Comparison of ENCODE assay signal across 22 mouse cellular contexts in the genomic region with DNA sequence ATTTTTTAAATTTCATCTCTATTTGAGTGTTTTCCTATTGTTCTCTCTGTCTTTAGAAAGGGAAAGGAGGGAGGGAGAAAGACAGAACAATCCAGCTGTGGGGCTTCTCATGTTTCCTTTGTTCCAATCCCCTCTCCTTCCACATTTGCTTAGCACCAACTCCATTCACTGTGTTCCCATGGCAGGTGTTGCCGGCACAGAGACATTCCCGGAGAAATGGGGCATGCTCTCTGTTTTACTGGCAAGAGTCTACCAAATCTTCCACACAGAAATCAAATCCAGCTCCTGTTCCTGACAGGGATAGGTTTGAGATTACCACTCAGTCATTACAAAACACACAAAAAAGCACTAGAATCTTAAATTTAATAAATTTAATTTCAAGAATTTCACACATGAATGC.
"Had no signal": no experiment of that assay in that cellular context is flagged by ENCODE, and none has a peak within 500 bp of the region (broad histone marks: within the 10 kb centered on the region; RNA-seq: fewer than 3 reads in every experiment).

No protein-coding gene starts in this region.

- H3K9me3 ChIP-seq: liver, embryonic 13.5 days; liver, embryonic 15.5 days; lung, embryonic 15.5 days; midbrain, embryonic 13.5 days; neural tube, embryonic 13.5 days; neural tube, embryonic 15.5 days; stomach, embryonic 15.5 days had no signal

- DNase-seq: liver, embryonic 13.5 days; liver, postnatal 0 days; lung, adult 2 months; lung, postnatal 14 days; lung, postnatal 36 days; right cerebral cortex, adult 18-20 months; right cerebral cortex, postnatal 25 days; right cerebral cortex, postnatal 4 days; spleen, adult 18-20 months; thymus, adult 2 months; thymus, postnatal 25 days; thymus, postnatal 4 days had no signal

- H3K27me3 ChIP-seq: liver, embryonic 13.5 days; liver, embryonic 15.5 days; lung, embryonic 15.5 days; megakaryocyte, embryonic 14.5 days; midbrain, embryonic 13.5 days; neural tube, embryonic 13.5 days; neural tube, embryonic 15.5 days; stomach, embryonic 15.5 days had no signal

- ATAC-seq: liver, postnatal 0 days; lung, postnatal 0 days; midbrain, embryonic 13.5 days had no signal

- H3K4me1 ChIP-seq: liver, embryonic 13.5 days; liver, embryonic 15.5 days; megakaryocyte, embryonic 14.5 days; neural tube, embryonic 13.5 days; neural tube, embryonic 15.5 days; stomach, embryonic 15.5 days had no signal

- H3K4me3 ChIP-seq: liver, embryonic 13.5 days; liver, embryonic 15.5 days; lung, embryonic 15.5 days; megakaryocyte, embryonic 14.5 days; midbrain, embryonic 13.5 days; neural tube, embryonic 13.5 days; neural tube, embryonic 15.5 days; stomach, embryonic 15.5 days had no signal

- H3K27ac ChIP-seq: liver, embryonic 13.5 days; liver, embryonic 15.5 days; lung, embryonic 15.5 days; macrophage; midbrain, embryonic 13.5 days; neural tube, embryonic 13.5 days; neural tube, embryonic 15.5 days; stomach, embryonic 15.5 days; stomach, postnatal 0 days had no signal

- H3K36me3 ChIP-seq: liver, embryonic 13.5 days; liver, embryonic 15.5 days; lung, embryonic 15.5 days; midbrain, embryonic 13.5 days; neural tube, embryonic 13.5 days; neural tube, embryonic 15.5 days; stomach, embryonic 15.5 days had no signal

- H3K9ac ChIP-seq: liver, embryonic 13.5 days; liver, embryonic 15.5 days; liver, postnatal 0 days; lung, embryonic 15.5 days; midbrain, embryonic 13.5 days; neural tube, embryonic 13.5 days; neural tube, embryonic 15.5 days; stomach, embryonic 15.5 days had no signal

- H3K4me2 ChIP-seq: liver, embryonic 13.5 days; liver, embryonic 15.5 days; lung, embryonic 15.5 days; midbrain, embryonic 13.5 days; neural tube, embryonic 13.5 days; neural tube, embryonic 15.5 days; stomach, embryonic 15.5 days had no signal
